Mouse (Mus musculus): ENCODE data around the gene Atr.

Atr gene

DNA sequence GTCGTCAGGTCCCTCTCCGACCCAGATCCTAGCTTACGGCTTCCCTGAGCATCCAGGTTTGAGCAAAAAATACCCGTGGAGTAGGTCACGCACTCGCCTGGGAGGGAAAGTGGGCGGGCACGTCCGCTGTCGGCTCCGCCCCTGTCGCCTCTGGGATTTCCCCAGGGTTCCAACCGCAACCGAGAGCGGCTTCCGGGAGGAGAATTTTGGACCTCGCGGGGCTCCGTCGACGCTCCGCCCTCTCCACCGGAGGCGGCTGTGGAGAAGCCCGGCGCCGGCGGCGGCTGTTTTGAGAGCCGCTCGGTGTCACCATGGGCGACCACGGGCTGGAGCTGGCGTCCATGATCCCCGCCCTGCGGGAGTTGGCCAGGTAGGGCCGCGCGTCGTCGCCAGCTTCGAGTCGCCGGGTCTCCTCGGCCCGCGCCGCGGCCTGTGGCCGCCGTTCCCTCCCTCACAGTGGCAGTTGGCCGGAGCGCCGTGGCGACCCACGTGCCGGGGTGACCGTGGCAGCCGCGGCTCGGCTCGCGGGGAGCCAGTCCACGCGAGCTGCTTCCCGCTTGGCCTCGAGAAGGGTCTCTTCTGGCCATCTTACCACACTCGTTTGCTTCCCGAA lies at the start of gene Atr:
Atr (plus strand) TSS at position 184 of the 613 bp plus-strand sequence.
- peak; percentile 91 for DNase-seq (ENCODE audit: low read depth, low spot score)

GRCm38 (mm10) chr9:95809596-95809995 lies 47.8 kb upstream of the Atr start:
- no peak for DNase-seq (ENCODE audit: low read depth, low spot score)

- no peak for DNase-seq (ENCODE audit: low read depth, low spot score)
Measured at GRCm38 (mm10) chr9:95811817-95812216, 45.6 kb upstream of the Atr start.

GRCm38 (mm10) chr9:95813721-95814531 lies 43.5 kb upstream of the Atr start:
- no peak for DNase-seq (ENCODE audit: low read depth, low spot score)

DNA sequence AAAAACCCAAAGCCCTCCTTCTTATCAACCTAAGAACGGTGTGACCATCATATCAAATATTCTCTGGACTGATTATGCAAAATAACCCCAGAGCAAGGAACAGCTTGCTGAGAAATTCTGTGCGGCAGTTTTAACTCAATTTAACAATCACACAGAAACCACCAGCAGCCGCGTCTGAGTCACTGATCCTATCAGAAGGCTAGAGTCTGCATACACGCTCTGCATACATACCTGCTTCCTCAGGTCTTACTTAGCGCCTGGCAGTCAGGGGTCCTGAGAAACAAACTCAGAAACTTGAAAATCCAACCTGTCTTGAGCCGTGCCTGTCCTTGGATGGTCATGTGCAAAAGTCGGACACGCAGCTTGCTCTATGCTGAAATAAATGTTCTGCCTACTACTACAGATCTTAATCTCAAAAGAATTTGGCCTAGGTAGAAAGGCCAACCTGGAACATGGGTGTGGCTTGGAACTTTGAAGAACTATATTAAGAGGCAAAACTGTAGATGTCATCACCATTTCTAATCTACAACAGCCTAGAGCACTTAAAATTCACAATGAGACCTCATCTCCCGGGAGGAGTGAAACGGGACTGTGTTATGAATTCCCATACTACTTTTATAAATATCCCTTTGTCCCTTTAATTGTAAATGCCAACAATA lies 42.3 kb upstream of the Atr start:
- DNase-seq (ENCODE audit: low read depth, low spot score): no peak

DNA sequence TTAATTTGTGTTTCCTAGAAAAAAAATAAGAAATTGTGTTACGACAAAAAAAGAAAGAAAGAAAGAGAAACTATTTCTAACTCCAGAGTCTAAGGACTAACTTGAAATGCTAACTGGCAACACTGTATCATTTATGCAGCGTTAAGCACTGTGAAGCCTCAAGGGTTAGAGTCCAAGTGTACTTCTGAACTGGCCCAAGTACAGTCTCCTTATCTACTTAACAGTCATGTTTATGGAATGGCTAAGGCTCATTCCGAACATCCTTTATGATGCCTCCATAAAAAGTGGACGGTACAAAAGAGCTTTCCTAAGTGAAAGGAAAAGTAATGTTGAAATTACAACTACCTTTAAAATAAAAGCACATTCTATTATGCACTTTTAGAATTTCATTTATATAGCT lies 41.7 kb upstream of the Atr start:
- no peak for DNase-seq (ENCODE audit: low read depth, low spot score)

DNA sequence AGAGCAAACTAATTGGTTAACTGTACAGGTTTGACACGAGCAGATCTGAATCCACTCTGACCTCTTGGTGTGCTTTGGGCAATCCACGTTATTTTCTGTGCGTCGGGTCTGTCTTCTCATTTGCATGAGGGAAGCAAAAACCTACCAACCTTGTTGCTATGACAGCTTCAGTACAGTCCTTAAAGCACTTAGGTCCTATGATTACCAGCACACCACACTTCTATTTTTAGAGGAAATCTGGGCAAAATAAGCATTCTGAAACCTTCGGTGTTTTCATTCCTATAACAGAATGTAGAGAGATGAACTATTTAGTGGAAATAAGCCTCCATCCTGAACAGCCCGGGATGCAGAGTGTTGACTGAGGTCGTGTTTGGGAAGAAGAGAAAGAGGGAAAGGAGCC lies 34.9 kb upstream of the Atr start:
- DNase-seq (ENCODE audit: low read depth, low spot score): no peak

DNA sequence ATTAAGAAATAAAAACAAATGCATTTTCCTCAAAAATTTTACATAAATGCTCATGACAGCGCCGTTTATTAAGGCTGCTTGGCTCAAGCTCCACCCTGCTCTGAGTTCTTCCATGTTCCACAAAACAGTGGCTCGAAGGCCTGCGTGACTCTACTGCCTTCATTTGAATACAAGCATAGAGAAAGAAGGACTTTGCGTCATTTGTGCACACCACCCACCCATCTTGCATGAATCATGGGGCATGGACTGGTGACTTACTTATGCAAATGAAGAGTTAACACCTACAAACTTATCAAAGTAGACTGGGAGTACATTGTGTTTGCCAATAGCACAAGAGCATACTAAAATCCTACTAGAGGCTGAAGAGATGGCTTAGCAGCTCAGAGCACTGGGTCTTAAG lies 29.8 kb upstream of the Atr start:
- DNase-seq (ENCODE audit: low read depth, low spot score): no peak

GRCm38 (mm10) chr9:95832758-95833157 lies 24.6 kb upstream of the Atr start:
- DNase-seq (ENCODE audit: low read depth, low spot score): no peak

DNA sequence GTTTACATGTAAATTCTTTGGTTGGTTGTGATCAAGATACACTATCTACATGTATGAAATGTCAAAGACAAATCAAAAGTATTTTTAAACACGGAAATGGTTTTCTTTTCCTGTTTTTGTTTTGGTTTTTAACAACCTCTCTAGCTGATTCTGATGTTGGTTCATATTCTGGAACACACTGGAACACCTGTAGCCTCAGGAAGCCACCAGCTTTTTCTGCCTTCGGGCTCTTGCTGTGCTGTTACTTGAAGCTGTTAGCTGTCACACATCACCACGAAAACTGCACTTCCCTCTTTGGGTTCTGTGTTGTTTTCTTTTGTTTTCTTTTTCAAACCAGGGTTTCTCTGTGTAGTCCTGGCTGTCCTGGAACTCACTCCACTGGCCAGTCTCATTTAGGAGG lies 22.6 kb upstream of the Atr start:
- no peak for DNase-seq (ENCODE audit: low read depth, low spot score)

- DNase-seq (ENCODE audit: low read depth, low spot score): no peak
Measured at GRCm38 (mm10) chr9:95835741-95836140, 21.7 kb upstream of the Atr start.

DNA sequence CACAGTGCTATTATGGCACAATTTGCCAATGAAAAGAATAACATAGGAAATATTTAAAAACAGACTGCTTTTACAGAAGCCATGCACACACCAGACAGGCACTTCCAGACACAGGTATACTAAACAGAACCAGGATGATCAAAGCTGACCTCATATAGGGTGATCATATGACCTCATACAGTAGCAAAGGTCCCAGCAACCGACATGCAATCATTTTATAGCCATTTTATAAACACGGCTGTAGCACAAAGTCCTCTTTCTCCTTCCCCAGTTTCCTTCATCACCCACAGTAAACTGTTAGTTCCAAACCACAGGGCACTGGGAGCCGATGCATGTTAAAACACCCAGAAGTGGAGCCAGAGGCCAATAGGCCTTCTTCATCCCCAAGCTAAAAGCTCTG lies 18.0 kb upstream of the Atr start:
- no peak for DNase-seq (ENCODE audit: low read depth, low spot score)

DNA sequence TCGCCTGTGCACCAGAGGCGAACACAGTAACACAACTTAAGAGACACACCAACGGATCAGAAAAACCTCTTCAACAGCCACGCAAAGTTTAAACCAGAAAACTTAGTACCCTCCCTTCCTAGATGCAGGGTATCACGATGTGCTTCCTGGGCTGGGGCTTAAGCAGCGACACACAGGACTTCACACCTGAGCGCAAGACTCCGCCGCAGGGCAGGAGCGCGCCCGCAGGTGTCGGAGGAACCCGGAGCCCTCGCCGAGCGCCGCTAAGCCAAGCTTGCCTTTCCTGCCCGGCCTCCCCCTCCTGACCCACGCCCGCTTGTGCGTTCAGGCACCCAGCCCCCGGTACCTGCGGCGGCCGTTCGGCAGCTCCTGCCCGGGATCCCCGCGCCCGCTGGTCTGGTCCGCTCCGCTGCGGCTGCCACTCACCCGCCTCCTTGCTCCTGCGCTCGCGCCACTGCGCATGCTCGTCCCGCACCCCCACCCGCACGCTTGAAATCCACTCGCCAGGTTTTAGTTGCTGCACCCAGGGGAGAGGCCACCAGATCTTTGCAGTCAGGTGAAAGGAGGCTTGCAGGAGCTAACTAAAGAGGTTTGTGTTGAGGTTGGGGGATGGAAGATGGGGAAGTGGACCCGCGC lies 12.5 kb upstream of the Atr start, which contains the start of gene Pls1:
Pls1 (minus strand) TSS at position 487 of the 636 bp plus-strand sequence.
- DNase-seq (ENCODE audit: low read depth, low spot score): peak; percentile 89

- DNase-seq (ENCODE audit: low read depth, low spot score): no peak
Measured at GRCm38 (mm10) chr9:95845711-95846110, 11.7 kb upstream of the Atr start.

GRCm38 (mm10) chr9:95851671-95852070 lies 5.7 kb upstream of the Atr start:
- no peak for DNase-seq (ENCODE audit: low read depth, low spot score)

- DNase-seq (ENCODE audit: low read depth, low spot score): peak; percentile 72
Measured at GRCm38 (mm10) chr9:95852896-95853295, 4.5 kb upstream of the Atr start.

- DNase-seq (ENCODE audit: low read depth, low spot score): no peak
Measured at GRCm38 (mm10) chr9:95854891-95855290, 2.5 kb upstream of the Atr start.

DNA sequence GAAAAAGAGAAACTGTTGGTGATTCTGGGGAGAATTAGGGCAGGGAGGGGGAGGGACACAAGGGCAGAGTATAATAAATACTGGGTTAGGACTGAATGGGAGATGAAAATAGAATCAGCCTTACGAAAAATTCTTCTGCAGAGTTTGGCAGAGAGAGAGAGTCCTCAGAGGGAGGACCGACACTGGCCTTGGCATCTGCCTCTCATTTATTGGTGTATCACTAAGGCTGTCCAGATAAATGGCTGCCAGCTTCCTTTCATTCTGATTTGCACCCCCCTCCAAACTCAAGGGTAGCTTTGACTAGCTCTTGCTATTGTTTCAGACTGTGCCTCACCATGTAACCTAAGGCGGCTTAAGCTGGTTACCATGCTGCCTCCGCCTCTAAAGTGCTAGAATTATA lies 1.4 kb upstream of the Atr start:
- no peak for DNase-seq (ENCODE audit: low read depth, low spot score)

- no peak for DNase-seq (ENCODE audit: low read depth, low spot score)
Measured at GRCm38 (mm10) chr9:95858027-95858570, 702 bp downstream of the Atr start.

GRCm38 (mm10) chr9:95878246-95878645 lies 20.8 kb downstream of the Atr start:
- DNase-seq (ENCODE audit: low read depth, low spot score): no peak

GRCm38 (mm10) chr9:95882751-95883150 lies 25.4 kb downstream of the Atr start:
- no peak for DNase-seq (ENCODE audit: low read depth, low spot score)

GRCm38 (mm10) chr9:95897392-95897791 lies 40.0 kb downstream of the Atr start:
- DNase-seq (ENCODE audit: low read depth, low spot score): no peak

All from retina, postnatal 7 days (tissue).